Mouse (Mus musculus) T-helper 2 cell (primary cell): Measurements from ENCODE around the gene Inpp1.

Experiments
- in situ Hi-C: fragments of 300-600 bp; cut with MboI, MseI; formaldehyde crosslinking; loops from one replicate; pipeline ENCODE4 v1.15.1; 2025; ENCODE audit warnings: high pct_unique_total_duplicates

Inpp1 gene

DNA sequence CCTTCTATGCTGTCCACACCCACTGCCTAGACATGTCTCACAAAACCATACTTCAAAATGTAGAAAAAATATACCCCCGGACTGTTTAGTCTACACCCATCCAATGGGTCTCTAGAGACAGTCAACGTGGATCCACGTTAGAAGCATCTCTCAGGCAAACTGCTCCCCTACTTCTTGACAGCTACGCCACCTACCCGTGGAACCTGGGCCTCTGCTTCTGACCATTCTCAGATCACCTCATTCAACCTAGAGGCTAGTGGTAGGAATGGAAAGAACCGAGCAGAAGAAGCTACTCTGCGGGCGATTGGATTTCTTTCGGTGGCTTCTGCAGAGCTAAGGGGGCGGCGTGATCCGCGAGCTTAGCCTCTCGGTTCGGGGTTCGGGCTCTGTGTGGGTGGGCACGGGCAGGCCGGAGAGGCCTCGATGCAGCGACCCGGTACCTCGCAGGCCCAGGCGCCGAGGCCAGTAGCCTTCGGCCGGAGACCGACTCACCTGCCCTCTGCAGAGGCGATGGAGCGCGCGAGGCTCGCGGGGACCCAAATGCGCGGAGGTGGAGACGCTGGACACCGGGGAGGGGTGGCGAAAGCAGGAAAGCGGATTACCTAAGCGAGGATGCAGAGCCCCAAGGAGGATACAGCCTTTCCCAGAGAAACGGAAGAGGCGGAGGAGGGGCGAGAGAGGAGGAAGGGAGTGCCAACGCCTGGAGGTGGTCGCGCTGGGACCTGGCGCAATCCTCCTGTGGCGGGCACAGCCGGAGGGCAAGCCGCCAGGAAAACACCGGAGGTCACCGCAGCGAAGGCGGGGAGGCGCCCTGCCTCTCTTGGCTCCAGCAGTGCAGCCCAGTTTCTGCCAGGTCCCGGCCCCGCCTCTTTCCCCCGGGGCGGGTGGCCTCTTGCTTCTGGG, at the start of gene Inpp1:
TSS of gene Inpp1 (minus strand) at position 779 of the 903 bp plus-strand sequence.
- in situ Hi-C loops = no loop called here

DNA sequence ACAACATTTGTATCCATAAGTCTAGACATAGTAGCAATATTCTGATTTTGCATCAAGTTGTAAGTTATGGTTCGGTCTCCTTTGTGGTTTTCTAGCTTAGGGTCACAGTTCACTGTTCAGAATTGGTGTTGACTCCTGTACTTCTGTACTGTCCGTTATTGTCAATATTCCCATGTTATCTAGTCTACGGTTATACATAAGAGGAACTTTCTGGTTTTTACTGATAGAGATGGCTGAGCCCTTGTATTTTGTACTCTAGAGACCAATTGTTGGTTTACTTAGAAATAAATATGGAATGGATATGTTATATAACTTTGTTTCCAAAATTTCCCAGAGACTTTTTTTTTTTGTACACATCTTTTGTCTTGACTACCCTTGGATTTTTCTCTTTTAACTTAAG, 48.5 kb upstream of the Inpp1 start:
- in situ Hi-C loops = no loop called here

DNA sequence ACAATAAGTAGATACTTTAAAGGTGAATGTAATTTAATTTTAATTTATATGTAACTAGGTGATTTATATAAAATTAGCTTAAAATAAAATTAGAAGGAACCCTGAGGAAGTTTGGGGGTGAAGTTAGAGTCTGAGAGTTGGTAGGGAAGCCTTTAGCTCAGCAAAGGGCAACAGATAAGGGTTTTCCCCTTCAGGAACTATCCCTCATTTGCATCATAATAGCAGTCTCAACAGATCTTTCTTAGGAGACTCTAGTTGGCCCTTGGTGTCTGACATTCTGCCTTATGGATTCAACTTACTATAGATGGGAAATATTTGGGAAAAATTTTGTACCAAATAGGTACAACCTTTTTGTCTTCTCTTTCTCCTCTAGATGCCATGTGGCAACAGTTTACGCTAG, 46.7 kb upstream of the Inpp1 start:
- in situ Hi-C loops = no loop called here

DNA sequence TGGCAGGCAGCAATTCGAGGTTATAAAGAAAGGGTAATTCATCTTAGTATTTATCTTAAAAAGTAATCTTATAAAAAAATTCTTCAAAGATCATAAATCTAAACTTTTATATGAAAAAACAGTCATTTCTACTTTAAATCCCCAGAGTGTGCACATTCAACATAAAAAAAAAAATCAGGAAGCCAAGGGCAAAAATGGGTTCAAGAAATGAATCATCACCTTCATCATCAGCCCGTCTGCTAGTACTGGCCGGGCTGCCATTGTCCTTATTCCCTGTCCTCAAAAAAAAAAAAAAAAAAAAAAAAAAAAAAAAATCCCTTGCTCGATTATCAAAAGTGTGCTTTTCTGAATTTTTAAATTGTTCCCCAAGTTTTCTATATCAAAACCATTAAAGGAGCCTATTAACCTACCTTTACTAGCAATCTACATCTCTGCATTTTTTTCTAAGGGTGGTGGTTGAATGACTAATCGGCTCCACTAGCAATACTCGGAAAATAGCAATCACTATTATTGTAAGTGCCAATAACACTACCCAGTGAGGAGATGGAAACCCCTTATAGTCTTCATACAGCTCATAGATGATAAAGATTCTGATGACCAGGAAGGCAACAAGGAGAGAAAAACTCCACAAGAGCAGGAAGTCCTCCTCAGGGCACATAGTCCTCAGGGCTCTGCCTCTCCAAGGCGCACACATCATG, 38.6 kb upstream of the Inpp1 start:
- in situ Hi-C loops = loop anchor here (10.0 kb wide), 1 partner anchor 211 kb away; no protein-coding TSS in a partner anchor

DNA sequence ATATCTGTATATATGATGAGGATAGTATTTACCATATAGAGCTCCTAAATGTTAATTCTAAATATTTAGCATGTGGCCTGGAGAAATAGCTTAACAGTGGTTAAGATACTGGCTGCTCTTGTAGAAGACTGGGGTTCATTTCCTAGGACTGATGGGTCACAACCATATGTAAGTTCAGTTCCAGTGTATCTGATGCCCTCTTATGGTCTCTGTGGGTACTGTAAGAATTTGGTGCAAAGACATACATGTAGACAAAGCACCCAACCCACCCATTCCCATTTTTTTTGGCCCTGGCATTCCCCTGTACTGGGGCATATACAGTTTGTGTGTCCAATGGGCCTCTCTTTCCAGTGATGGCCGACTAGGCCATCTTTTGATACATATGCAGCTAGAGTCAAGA, 36.5 kb upstream of the Inpp1 start:
- in situ Hi-C loops = loop anchor here (10.0 kb wide), 1 partner anchor 209 kb away; no protein-coding TSS in a partner anchor

DNA sequence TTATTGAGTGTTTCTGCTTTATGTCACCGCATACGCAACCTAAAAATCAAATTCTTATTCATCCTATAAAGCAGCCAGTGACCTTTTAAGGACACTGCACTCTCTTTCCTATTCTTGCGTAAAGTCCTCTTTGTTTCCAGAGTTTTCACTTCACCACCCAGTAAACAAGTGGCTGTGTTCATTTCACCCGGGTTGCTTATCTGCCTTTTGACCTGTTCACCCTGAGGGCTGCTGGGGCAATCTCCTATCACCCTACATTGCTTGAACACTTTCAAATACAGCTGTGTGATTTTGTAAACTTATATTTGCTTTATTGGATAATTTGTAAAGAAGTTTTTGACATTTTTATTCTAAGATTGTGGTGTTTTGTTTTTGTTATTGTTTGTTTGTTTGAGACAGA, 31.9 kb upstream of the Inpp1 start:
- in situ Hi-C loops = loop anchor here (10.0 kb wide), 1 partner anchor 445 kb away; the partner anchor contains the start of genes Gm28778, Ormdl1 and Pms1

DNA sequence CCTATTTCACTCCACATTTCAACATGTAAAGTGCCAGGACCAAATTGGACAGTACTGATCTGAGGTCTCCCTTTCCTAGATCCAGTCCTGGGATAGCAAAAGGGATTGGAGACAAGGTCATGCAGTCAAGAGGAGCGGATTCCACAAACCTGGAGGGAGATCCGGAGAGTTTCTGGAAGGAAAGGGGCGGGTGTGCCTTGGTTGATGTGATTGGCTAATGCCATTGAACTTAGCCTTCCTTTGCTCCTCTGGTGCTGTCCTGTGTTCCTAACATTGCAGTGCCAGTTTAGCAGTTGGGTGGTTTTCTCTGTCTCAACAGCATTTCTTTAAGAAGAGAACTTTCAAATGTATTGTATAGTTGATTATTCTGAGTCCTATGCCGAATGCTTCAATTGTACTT, 29.1 kb upstream of the Inpp1 start:
- in situ Hi-C loops = loop anchor here (10.0 kb wide), 1 partner anchor 448 kb away; the partner anchor contains the start of genes Gm28778, Ormdl1 and Pms1

DNA sequence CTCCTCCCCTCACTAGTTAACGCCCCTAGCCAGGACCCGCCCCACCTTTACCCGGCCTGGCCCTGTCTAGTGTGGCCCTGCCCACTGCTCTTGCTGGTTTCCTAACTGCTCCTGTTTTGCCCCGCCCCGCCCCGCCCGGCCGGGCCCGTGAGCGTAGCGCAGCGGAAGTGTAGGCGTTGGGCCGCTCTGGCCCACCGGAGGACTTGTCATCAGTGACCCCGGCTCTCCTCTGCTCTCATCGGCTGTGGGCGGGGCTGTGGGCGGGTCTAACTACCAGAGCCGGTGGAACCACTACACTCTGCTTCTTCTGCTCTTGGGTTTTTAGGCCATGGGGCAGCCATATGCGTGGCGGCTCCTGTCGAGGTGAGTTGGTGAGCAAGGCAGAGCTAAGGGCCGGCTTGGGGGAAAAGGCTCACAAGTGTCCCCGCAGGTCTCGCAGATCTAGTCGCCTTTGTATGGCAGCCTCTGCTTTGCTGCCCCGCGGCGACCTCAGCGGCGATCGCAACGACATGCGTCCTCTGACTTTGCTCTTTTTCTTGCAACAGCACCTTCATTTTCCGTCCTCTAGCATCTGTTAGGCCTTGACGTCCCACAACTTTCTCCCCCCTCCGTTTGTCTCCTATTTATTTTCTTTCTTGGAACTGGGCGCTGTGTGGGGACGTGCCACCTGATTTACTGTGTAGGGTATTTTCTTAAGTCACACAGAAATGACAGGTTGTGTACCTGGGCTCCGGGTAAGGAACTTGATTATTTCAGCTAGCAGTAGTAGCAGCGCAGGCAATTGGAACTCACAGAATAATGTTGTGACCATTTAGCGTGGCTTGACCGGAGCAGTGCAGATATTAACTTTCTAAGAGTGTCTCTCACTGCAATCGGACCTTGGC, 27.5 kb upstream of the Inpp1 start, which contains the start of gene Hibch:
TSS of gene Hibch (plus strand) at position 148 of the 884 bp plus-strand sequence.
- in situ Hi-C loops = loop anchor here (5.0 to 10.0 kb wide), 2 partner anchors 48 to 450 kb away; partner anchors contain the start of genes Gm28778, Ormdl1 and Pms1

DNA sequence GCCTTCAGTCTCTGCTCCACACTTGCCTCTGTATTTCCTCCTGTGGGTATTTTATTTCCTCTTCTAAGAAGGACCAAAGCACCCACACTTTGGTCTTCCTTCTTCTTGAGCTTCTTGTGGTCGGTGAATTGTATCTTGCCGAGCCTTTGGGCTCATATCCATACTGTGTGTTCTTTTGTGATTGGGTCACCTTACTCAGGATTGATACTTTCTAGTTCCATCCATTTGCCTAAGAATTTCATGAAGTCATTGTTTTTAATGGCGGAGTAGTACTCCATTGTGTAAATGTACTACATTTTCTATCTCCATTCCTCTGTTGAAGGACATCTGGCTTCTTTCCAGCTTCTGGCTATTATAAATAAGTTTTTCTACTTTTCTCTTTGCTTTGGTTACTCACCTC, 26.9 kb upstream of the Inpp1 start:
- in situ Hi-C loops = loop anchor here (5.0 to 10.0 kb wide), 2 partner anchors 47 to 450 kb away; partner anchors contain the start of genes Gm28778, Ormdl1 and Pms1

DNA sequence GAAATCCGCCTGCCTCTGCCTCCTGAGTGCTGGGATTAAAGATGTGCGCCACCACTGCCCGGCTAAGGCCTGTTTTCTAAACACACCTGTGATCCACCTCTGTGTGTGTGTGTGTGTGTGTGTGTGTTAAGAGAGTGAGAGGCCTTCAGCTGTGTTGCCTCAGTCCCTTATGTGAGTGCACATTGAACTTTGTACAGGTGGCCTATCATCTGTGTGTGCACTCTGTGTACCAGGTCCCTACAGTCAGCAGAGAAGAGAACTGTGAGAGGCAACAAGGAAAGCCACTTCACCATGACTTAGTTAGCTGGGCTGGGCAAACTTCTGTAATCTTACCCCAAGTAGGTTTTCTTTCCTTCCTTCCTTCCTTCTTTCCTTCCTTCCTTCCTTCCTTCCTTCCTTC, 21.6 kb upstream of the Inpp1 start:
- in situ Hi-C loops = no loop called here

DNA sequence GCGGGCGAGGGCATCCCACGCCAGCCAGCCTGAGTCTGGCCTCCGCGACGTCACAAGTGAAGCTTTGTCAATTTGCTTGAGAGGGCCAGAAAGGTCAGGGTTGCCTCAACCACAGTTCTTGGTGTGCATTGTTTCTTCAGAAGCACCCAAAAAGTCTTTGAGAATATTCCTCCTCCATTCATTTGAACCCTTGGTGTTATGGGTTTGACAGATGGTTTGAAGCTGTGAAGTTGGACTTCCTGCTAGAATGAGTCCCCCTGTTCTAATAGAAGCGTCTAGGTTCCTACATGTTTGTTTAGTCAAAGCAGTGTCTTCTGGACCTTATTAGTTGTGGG, 292 bp upstream of the Inpp1 start:
- in situ Hi-C loops = no loop called here

DNA sequence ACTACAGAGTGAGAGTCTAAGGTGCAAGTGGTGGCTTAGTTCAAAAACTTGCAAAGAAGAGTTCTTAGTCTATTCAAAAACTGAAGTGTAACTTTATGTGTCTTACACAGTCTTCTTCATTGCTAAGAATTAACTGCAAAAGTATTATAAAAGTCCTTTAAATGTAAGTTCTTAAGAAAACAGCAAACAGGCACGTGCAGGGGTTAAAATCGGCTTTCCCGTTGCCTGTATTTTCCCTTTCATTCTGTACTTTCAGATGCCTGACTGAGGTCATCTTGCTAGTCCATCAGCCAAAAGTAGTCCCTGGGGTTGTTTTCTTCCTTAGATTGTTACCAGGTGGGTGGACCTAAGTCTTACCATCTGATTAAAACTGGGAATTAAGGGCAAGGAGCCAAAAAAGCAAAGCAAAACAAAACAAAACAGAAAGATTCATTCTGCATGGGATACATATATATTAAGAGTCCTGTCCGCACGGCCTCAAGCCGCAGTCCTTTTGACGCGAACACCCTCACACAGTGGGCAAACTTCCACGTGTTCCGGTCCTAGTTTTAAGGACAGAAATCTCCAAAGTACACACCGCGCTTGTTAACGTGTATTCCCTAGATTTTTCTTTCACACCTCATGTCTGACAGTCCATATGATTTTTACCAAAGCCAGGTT, 1.1 kb downstream of the Inpp1 start:
- in situ Hi-C loops = no loop called here

DNA sequence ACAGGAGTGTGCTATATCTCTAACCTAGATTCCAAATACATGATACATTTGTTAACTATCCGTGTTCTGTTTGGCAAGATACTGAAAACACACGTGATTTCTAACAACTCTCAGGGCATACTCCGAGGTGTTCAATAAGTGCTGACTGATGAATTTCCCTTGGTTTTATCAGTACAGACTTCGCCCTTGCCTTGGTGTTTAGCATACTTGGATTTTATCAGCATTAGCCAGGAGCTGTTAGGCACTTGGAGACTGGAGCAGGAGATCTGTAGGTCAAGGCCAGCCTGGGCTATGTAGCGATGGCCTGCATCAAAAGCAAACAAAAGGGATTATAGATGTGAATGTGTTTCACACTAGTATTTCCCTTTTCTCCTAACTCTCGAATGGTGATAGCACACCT, 9.0 kb downstream of the Inpp1 start:
- in situ Hi-C loops = no loop called here

DNA sequence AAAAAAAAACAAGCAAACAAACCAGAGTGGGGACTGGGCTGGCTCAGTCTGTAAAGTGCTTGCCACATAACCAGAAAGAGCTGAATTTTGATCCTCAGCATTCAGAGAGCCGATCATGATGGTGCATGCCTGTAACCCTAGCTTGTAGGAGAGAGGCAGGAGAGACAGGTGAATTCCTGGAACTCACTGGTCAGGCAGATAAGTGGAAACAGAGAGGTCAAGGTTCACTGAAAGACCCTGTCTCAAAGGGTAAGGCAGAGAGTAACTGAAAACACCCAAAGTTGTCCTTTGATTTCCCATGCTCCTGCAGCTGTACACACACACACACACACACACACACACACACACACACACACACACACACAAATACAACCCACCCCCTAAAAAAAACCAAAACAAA, 12.4 kb downstream of the Inpp1 start:
- in situ Hi-C loops = no loop called here

DNA sequence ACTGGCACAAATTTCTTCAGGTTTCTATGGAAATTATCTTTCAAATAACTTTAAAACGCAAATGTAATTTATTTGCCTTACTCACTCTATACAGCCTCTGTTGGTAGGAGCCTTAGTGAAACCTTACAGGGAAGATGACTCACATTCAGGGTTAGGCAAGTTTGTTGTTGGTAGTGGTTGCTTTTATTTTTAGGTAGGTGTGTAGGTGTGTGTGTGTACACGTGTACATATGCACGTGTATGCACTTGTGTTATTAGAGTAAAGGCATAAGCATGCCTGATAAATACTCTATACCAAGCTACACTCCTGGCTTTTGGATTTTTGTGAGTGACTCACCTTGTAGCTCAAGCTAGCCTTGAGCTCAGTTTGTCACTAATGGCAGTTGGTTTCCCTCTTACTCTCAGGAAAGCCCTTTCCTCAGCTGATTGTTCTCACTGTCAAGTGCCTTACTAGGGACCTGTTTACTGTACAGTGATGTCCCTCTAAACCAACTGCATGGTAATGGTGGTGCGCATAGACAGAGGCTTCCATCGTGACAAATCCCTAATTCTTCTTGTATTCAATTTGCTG, 15.0 kb downstream of the Inpp1 start:
- in situ Hi-C loops = no loop called here

DNA sequence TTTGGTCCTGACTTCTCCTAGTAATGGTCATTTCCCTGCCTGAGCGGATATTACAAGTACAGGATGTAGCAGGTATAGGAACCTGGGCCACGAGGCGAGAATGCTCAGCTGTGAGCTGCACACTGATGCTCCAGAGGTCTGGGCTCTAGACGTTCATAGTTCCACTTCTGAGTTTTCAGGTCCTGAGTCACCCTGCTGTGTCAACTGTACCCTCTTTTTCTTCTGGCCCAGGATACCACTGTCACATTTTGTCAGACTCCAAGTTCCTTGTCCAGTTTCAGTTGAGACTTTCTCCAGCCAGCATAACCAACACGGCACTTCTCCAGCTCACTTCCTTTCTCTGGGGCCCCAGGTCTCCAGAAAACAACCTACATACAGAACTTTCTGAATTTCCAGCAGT, 15.8 kb downstream of the Inpp1 start:
- in situ Hi-C loops = no loop called here

DNA sequence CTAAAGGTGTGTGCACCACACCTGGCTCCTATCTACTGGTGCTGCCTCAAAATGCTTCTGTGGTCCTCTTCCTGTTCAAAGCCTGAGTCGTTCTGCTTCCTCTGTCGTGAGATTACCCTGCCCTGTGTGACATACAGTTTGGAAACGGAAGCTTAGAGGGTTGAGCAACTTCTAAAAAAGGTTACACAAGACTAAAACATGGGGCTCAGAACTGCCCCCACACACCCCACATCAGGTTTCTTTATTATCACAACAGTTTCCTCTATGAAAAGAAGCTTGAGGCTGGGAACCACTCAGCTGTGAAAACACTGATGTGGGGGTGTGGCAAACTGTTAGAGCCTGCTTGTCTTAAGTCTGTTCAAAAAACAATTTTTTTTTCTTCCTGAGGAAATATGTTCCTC, 17.1 kb downstream of the Inpp1 start:
- in situ Hi-C loops = no loop called here

DNA sequence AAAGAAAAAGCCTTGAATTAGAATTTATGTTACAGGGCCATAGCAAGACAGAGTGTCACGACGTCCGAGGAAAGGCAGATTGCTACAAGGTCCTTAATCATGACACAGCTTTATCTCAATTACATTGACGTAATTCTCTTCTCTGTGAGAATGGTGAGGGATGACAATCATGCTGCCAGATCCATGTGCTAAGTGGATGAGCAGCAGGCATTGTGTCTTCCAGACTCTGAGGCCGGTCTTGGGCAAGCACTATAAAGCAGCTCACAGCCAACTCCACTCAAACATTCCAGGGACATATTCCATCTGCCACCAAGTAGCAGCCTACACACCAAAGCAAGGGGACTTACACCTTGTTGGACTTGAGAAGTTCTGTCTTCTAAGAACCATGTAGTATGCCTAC, 17.7 kb downstream of the Inpp1 start:
- in situ Hi-C loops = loop anchor here (5.0 kb wide), 1 partner anchor 43 kb away; the partner anchor contains the start of gene Hibch

DNA sequence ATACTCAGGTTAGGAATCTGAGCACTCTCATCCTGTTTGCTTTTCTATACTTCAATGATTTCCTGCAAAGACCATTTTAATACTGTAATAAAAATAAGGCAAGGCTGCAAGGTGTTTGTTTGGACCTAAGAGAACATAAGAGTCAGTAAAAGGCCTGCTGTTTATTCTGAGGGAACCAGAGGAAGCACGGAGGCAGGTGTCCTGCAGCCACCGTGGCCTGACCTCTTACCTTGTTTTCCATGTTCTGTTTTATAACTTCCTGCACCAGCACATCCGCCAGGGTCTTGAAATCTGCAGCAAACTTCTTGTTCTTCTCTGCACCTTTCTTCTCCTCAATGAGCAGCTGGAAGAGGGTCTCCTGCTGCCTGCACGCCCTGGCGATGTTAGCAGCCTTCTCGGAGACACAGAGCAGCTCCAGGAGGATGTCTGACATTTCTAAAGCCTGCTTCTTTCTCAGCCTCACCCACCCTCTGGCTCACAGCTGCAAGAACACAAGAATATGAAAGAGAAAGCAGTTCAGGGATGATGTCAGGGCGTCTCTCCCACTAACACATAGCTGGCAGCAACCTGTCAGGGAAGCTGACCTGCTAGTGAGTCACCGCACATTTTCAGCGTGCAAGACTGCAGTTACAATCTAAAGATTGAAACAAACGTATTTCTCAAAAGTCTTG, 18.3 kb downstream of the Inpp1 start:
- in situ Hi-C loops = loop anchor here (5.0 kb wide), 1 partner anchor 43 kb away; the partner anchor contains the start of gene Hibch

DNA sequence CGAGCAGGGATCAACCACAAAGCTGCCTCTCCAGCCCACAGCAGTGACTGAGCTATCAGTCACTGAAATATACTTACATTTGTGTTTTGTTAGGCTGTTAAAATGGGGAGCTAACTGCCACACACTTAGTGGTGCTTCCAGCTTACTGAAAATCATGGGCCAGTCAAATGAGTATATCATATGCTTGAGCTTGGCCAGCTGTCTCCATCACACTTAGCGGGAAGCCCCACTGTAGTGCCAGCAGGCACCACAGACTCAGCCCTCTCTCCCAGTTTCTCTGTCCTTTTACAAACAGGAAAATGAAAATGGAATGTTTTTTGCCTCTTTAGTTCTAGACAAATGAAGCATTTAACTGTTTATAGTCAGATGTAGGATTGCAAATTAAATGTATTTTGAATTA, 21.6 kb downstream of the Inpp1 start:
- in situ Hi-C loops = loop anchor here (5.0 kb wide), 1 partner anchor 46 kb away; the partner anchor contains the start of gene Hibch
